Mouse (Mus musculus) MEL (cell line): ENCODE data around the gene Trio. TPM values are rescaled to one million over a fixed set of nuclear protein-coding genes. Genes with fewer than 3 reads are reported as not detected.
A peak's percentile ranks its signal among the peaks of the same experiment; 100 is the strongest.

ENCODE experiments used
- DNase-seq: peaks from one replicate; pipeline ENCODE4 v3.0.0; 2011; ENCODE audit warnings: low read depth, low spot score
- H3K27ac ChIP-seq: 2 replicates; pipeline ENCODE4 v1.5.1; 2012; ENCODE audit warnings: low read depth, mild to moderate bottlenecking, control low read depth, low read length, moderate library complexity; ENCODE audit not compliant: control insufficient read depth
- H3K27me3 ChIP-seq, 2 experiments: fragments of 150-350 bp in 1 of 2; sonication (generic) in 1 of 2; 2 replicates each; pipeline ENCODE4 v1.6.1; 2012; ENCODE audit warnings: low read length in 2 of 2, mild to moderate bottlenecking in 2 of 2, improper control_type of control experiment in 1 of 2, moderate library complexity in 1 of 2; ENCODE audit not compliant: insufficient read depth in 2 of 2, control insufficient read depth in 1 of 2
- H3K36me3 ChIP-seq, 2 experiments: 2 replicates each; pipeline ENCODE4 v1.6.1; 2012 to 2014; ENCODE audit warnings: low read length in 2 of 2, improper control_type of control experiment in 1 of 2, inconsistent platforms in 1 of 2, mild to moderate bottlenecking in 1 of 2; ENCODE audit not compliant: insufficient read depth in 2 of 2, control insufficient read depth in 1 of 2
- H3K4me1 ChIP-seq, 2 experiments: fragments of 150-350 bp in 1 of 2; sonication (generic) in 1 of 2; 2 replicates each; pipeline ENCODE4 v1.6.1; 2012; ENCODE audit warnings: low read length in 2 of 2, improper control_type of control experiment in 1 of 2, mild to moderate bottlenecking in 1 of 2; ENCODE audit not compliant: insufficient read depth in 2 of 2, control insufficient read depth in 1 of 2
- H3K4me3 ChIP-seq, 2 experiments: fragments of 150-350 bp in 1 of 2; sonication (generic) in 1 of 2; 2 replicates each; pipeline ENCODE4 v1.5.1; 2012; ENCODE audit warnings: low read depth in 2 of 2, low read length in 2 of 2, mild to moderate bottlenecking in 2 of 2, moderate library complexity in 2 of 2, control low read depth in 1 of 2, improper control_type of control experiment in 1 of 2; ENCODE audit not compliant: control insufficient read depth in 1 of 2, insufficient read depth in 1 of 2
- H3K79me2 ChIP-seq: 2 replicates; pipeline ENCODE4 v1.6.1; 2012; ENCODE audit warnings: mild to moderate bottlenecking, low read length, moderate library complexity; ENCODE audit not compliant: control insufficient read depth, poor library complexity, insufficient read depth
- H3K9ac ChIP-seq: 2 replicates; pipeline ENCODE4 v1.6.1; 2012; ENCODE audit warnings: low read depth, mild to moderate bottlenecking, control low read depth, low read length, moderate library complexity; ENCODE audit not compliant: control insufficient read depth, poor library complexity, severe bottlenecking
- H3K9me3 ChIP-seq: fragments of 150-350 bp; sonication (generic); replicated peaks from 2 replicates; pipeline ENCODE4 v1.6.1; 2012; ENCODE audit warnings: mild to moderate bottlenecking, low read length, improper control_type of control experiment, moderate library complexity; ENCODE audit not compliant: insufficient read depth
- CTCF ChIP-seq, 3 experiments: IDR thresholded peaks in 2 of 3; conservative IDR thresholded peaks in 1 of 3; 2 replicates each; pipeline ENCODE4 v1.5.1; 2011 to 2012; ENCODE audit warnings: low read length in 3 of 3, low read depth in 2 of 3, mild to moderate bottlenecking in 2 of 3, improper control_type of control experiment in 1 of 3, inconsistent platforms in 1 of 3, mixed read lengths in 1 of 3, moderate library complexity in 1 of 3; ENCODE audit not compliant: control insufficient read depth in 1 of 3, insufficient read depth in 1 of 3, poor library complexity in 1 of 3, severe bottlenecking in 1 of 3
- E2F4 ChIP-seq: IDR thresholded peaks from 2 replicates; pipeline ENCODE4 v1.6.1; 2011; ENCODE audit warnings: low read depth, low read length, improper control_type of control experiment, borderline replicate concordance
- EP300 ChIP-seq, 2 experiments: IDR thresholded peaks; 2 replicates each; pipeline ENCODE4 v1.6.1; 2011; ENCODE audit warnings: improper control_type of control experiment in 2 of 2, low read length in 2 of 2, low read depth in 1 of 2, mild to moderate bottlenecking in 1 of 2
- GABPA ChIP-seq: IDR thresholded peaks from 2 replicates; pipeline ENCODE4 v1.6.1; 2012; ENCODE audit warnings: low read depth, mild to moderate bottlenecking, inconsistent platforms, low read length, improper control_type of control experiment, moderate library complexity
- GATA1 ChIP-seq: IDR thresholded peaks from 2 replicates; pipeline ENCODE4 v1.6.1; 2011; ENCODE audit warnings: low read depth, low read length, improper control_type of control experiment
- JUND ChIP-seq: IDR thresholded peaks from 2 replicates; pipeline ENCODE4 v1.6.1; 2011; ENCODE audit warnings: low read depth, mild to moderate bottlenecking, improper control_type of control experiment, low read length
- KAT2A ChIP-seq: conservative IDR thresholded peaks from 2 replicates; pipeline ENCODE4 v1.6.1; 2012; ENCODE audit warnings: low read depth, low read length, improper control_type of control experiment, inconsistent platforms
- MAFK ChIP-seq: IDR thresholded peaks from 2 replicates; pipeline ENCODE4 v1.6.1; 2011; ENCODE audit warnings: low read depth, mild to moderate bottlenecking, low read length, improper control_type of control experiment, borderline replicate concordance
- MAX ChIP-seq: IDR thresholded peaks from 2 replicates; pipeline ENCODE4 v1.6.1; 2011; ENCODE audit warnings: low read length, improper control_type of control experiment
- MEF2A ChIP-seq: IDR thresholded peaks from 2 replicates; pipeline ENCODE4 v1.6.1; 2014; ENCODE audit warnings: low read depth, mild to moderate bottlenecking, inconsistent platforms, low read length, improper control_type of control experiment; ENCODE audit not compliant: poor library complexity, insufficient replicate concordance, severe bottlenecking; ENCODE audit errors: extremely low read depth
- MYB ChIP-seq: IDR thresholded peaks from 2 replicates; pipeline ENCODE4 v1.6.1; 2011; ENCODE audit warnings: mild to moderate bottlenecking, low read depth, low read length, improper control_type of control experiment
- NRF1 ChIP-seq: IDR thresholded peaks from 2 replicates; pipeline ENCODE4 v1.6.1; 2014; ENCODE audit warnings: low read depth, mild to moderate bottlenecking, inconsistent platforms, low read length, improper control_type of control experiment, moderate library complexity; ENCODE audit not compliant: poor library complexity, insufficient read depth, severe bottlenecking
- POLR2A ChIP-seq, 2 experiments: IDR thresholded peaks; 2 replicates each; pipeline ENCODE4 v1.6.1; 2011 to 2012; ENCODE audit warnings: low read length in 2 of 2, mild to moderate bottlenecking in 2 of 2, control low read depth in 1 of 2, improper control_type of control experiment in 1 of 2, low read depth in 1 of 2, moderate library complexity in 1 of 2; ENCODE audit not compliant: control insufficient read depth in 1 of 2, insufficient read depth in 1 of 2, poor library complexity in 1 of 2
- POLR2AphosphoS5 ChIP-seq: IDR thresholded peaks from 2 replicates; pipeline ENCODE4 v1.6.1; 2012; ENCODE audit warnings: low read depth, borderline replicate concordance, mild to moderate bottlenecking, inconsistent platforms, low read length, moderate library complexity, mixed read lengths
- RAD21 ChIP-seq: IDR thresholded peaks from 2 replicates; pipeline ENCODE4 v1.6.1; 2011; ENCODE audit warnings: mild to moderate bottlenecking, low read depth, low read length, improper control_type of control experiment
- SIN3A ChIP-seq: IDR thresholded peaks from 2 replicates; pipeline ENCODE4 v1.6.1; 2012; ENCODE audit warnings: low read length, improper control_type of control experiment, inconsistent platforms
- SMC3 ChIP-seq: IDR thresholded peaks from 2 replicates; pipeline ENCODE4 v1.6.1; 2011; ENCODE audit warnings: low read depth, low read length, improper control_type of control experiment
- TAL1 ChIP-seq: IDR thresholded peaks from 2 replicates; pipeline ENCODE4 v1.6.1; 2012; ENCODE audit warnings: mild to moderate bottlenecking, inconsistent platforms, low read length, moderate library complexity, mixed read lengths
- TBP ChIP-seq: IDR thresholded peaks from 2 replicates; pipeline ENCODE4 v1.8.0; 2011; ENCODE audit warnings: low read depth, low read length, improper control_type of control experiment
- UBTF ChIP-seq: IDR thresholded peaks from 2 replicates; pipeline ENCODE4 v1.6.1; 2012; ENCODE audit warnings: low read depth, mild to moderate bottlenecking, inconsistent platforms, low read length, improper control_type of control experiment, moderate library complexity, borderline replicate concordance; ENCODE audit not compliant: insufficient read depth
- ZC3H11A ChIP-seq: IDR thresholded peaks from 2 replicates; pipeline ENCODE4 v1.6.1; 2012; ENCODE audit warnings: low read depth, mild to moderate bottlenecking, inconsistent platforms, low read length, improper control_type of control experiment
- ZNF384 ChIP-seq: IDR thresholded peaks from 2 replicates; pipeline ENCODE4 v1.6.1; 2012; ENCODE audit warnings: low read depth, mild to moderate bottlenecking, inconsistent platforms, low read length, improper control_type of control experiment
- polyA plus RNA-seq, 2 experiments: library from polyadenylated mRNA; stranded (reverse) in 1 of 2; unstranded in 1 of 2; fragments of >175 nt in 1 of 2; fragments of >200 nt in 1 of 2; gene quantifications; 2 replicates each; pipeline versions ENCODE4 v1.2.1 to v1.2.4; 2012; ENCODE audit warnings: low replicate concordance in 2 of 2, low read depth in 1 of 2; ENCODE audit not compliant: insufficient read length in 2 of 2, insufficient read depth in 1 of 2, missing spikeins in 1 of 2
- total RNA-seq: library from RNA; depleted of rRNA; stranded (reverse); fragments of 300-350 nt; gene quantifications from 2 replicates; pipeline ENCODE4 v1.2.3, GENCODE M21; 2012

The Trio gene
- total and polyA plus RNA-seq, 3 experiments, result 0.91 to 1.1 TPM; not detected in 1

DNA sequence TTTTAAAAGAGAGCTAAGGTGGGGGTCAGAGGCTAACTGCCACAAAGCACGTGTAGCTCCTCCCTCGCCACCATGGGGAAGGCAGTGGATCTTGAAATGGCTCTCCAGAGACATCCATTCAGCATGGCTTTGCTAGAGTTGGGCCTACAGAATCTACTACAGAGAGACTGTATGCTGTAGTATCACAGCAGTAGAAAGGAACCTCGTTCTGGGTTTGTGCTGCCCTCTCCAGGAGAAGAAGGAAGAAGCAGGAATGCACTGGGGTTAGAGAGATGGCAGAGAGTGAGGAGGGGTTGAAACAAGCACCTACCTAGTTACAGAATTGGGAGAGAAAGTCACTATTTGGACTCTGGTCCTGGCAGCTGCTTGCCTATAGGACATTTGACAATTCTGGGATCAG, 310.3 kb downstream of the Trio start:
- TF ChIP-seq EP300 (IDR thresholded peaks at IDR 0.05; ENCODE audit: low read depth in 1 of 2, low read length in 2 of 2) (no peak), SMC3 (peak; percentile 88), ZC3H11A (peak; percentile 85), ZNF384 (no peak), RAD21 (peak; percentile 76), CTCF (IDR thresholded peaks at IDR 0.05 in 2 of 3, conservative IDR thresholded peaks at IDR 0.05 in 1 of 3; ENCODE audit: control insufficient read depth in 1 of 3, insufficient read depth in 1 of 3, low read depth in 2 of 3, low read length in 3 of 3, poor library complexity in 1 of 3, severe bottlenecking in 1 of 3) (peak in 2 of 3 experiments; percentile 37 to 82; a peak in 5 of 6 replicates)
- H3K9me3 ChIP-seq, result no peaks in the 10 kb centered on the region
- peaks cover 0 to 2% of the 10 kb centered on the region in 2 experiments; a peak in 1 of 4 replicates for H3K27me3 ChIP-seq
- DNase-seq, result peak; percentile 39
- no peak overlapping the region for H3K27ac ChIP-seq
- no peaks in the 10 kb centered on the region for H3K4me1 ChIP-seq
- H3K79me2 ChIP-seq, result no peaks in the 10 kb centered on the region
- H3K4me3 ChIP-seq, result no peak overlapping the region
- no peaks in the 10 kb centered on the region for H3K36me3 ChIP-seq
- no peak overlapping the region for H3K9ac ChIP-seq

DNA sequence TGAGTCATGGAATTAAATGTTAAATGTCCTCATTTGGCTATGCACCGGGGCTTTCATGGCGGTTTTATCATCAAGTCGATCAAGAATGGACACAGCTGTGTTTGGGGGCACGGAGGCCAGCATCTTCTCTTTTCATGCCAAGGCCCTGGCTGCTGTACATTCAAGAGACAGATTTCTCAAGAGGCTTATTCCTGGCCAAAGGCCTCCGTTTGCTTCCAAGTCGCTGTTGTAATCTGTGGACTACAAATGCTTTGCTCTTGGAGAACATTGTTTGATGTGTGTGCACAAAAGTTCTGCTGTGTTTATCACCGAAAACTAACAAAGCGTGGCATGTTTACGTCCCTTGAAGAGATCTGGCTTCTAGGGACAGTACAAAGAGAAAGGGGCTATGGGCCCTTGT, 314.9 kb downstream of the Trio start:
- H3K27me3 ChIP-seq, result no peaks in the 10 kb centered on the region
- TF ChIP-seq NRF1, result no peak
- no peak for TF ChIP-seq MEF2A
- TF ChIP-seq MAFK, result no peak
- TF ChIP-seq TAL1, result no peak
- TF ChIP-seq MAX, result no peak
- no peak for TF ChIP-seq POLR2A (IDR thresholded peaks at IDR 0.05; ENCODE audit: control insufficient read depth in 1 of 2, insufficient read depth in 1 of 2, low read depth in 1 of 2, low read length in 2 of 2, poor library complexity in 1 of 2)
- no peak for TF ChIP-seq POLR2AphosphoS5
- TF ChIP-seq GATA1, result no peak
- TF ChIP-seq SIN3A, result no peak
- TF ChIP-seq EP300 (IDR thresholded peaks at IDR 0.05; ENCODE audit: low read depth in 1 of 2, low read length in 2 of 2), result no peak
- TF ChIP-seq MYB, result no peak
- TF ChIP-seq JUND, result no peak
- no peak for TF ChIP-seq KAT2A
- no peak for TF ChIP-seq E2F4
- no peak for TF ChIP-seq TBP
- TF ChIP-seq GABPA, result no peak
- TF ChIP-seq UBTF, result no peak
- TF ChIP-seq, all 39 proteins: peak for 0
- DNase-seq, result no peak
- H3K9ac ChIP-seq, result no peak overlapping the region
- H3K27ac ChIP-seq, result no peak overlapping the region
- H3K4me1 ChIP-seq, result no peaks in the 10 kb centered on the region
- H3K4me3 ChIP-seq, result no peak overlapping the region
- no peaks in the 10 kb centered on the region for H3K36me3 ChIP-seq
- H3K9me3 ChIP-seq, result no peaks in the 10 kb centered on the region
- H3K79me2 ChIP-seq, result no peaks in the 10 kb centered on the region
